Mouse (Mus musculus) central nervous system, embryonic 11.5 days (tissue): ENCODE results near the gene Epha6. TPM values are rescaled to one million over a fixed set of nuclear protein-coding genes. Genes with fewer than 3 reads are reported as not detected.

Source experiments
- polyA plus RNA-seq: library from polyadenylated mRNA; depleted of rRNA; stranded (reverse); fragments of >200 nt; gene quantifications from 2 replicates; pipeline ENCODE4 v1.2.3, GENCODE M21; 2012; rRNA removed

The Epha6 gene
- 0.46 and 0.48 TPM in 2 replicates for polyA plus RNA-seq

GRCm38 (mm10) chr16:60605061-60605831 lies at the start of gene Epha6:
Gene Epha6, minus strand, starts transcription at chr16:60605531.

GRCm38 (mm10) chr16:59639102-59639691 lies 966.1 kb downstream of the Epha6 start, which contains the start of gene Arl6:
Gene Arl6, minus strand, starts transcription at chr16:59639391.

